Mouse (Mus musculus): Measurements from ENCODE around the gene Marcks.

DNA sequence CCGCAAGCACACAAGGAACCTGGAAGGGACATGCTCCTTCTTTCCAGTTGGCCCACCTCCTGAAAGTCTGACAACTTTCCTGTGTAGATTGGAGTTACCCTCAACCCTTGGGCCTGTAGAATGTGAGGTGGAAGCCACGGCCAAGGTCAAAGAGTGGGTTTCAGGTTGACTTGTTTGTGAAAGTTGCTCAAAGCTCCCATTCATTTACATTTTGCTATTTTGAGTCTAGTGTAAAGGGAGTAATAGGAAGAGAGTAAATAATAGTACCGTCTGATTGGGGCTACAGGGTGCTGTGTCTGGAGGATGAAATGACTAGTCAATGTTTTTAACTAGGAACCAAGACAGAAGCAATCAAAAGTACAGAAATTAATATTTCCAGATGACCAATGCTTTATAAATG, 38.4 kb upstream of the Marcks start:
- no peak for TF ChIP-seq POLR2A (IDR thresholded peaks at IDR 0.05; ENCODE audit: borderline replicate concordance, extremely low read depth, low read depth, low read length)
- no peak for TF ChIP-seq CTCF (IDR thresholded peaks at IDR 0.05; ENCODE audit: insufficient read depth, low read length)

Data from lung, adult 2 months (tissue).